Mouse (Mus musculus) frontal cortex, adult 2 months (tissue): Measurements from ENCODE around the gene Lrrc29. TPM values are rescaled to one million over a fixed set of nuclear protein-coding genes. Genes with fewer than 3 reads are reported as not detected.

ENCODE experiments used
- DNase-seq, 2 experiments: peaks; one replicate each; pipeline ENCODE4 v3.0.0; 2022; ENCODE audit warnings: low spot score in 1 of 2; ENCODE audit errors: extremely low spot score in 1 of 2
- polyA plus RNA-seq: library from polyadenylated mRNA; depleted of rRNA; stranded (reverse); fragments of >200 nt; gene quantifications from 2 replicates; pipeline ENCODE4 v1.2.3, GENCODE M21; 2012; rRNA removed

The Lrrc29 gene
- polyA plus RNA-seq, 1 experiment = 4.8 TPM

DNA sequence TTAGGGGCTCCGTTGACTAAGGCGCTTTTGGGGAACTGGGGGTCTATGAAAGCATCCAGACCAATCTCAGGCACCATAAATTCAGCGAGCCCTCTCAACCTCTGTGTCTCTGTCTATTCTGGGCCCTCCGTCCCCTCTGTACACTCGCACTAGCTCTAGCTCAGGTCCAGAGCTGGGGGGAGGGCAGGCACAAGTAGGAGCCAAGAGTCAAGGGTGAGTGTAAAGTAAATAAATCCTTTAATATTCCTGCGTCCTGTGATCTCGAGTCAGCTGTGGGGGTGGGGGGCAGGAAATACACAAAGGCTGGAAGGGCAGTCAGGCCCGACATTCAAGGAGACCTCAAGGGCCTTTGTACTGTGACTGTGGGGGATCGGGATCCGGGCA, 57.0 kb downstream of the Lrrc29 start:
- DNase-seq = no peak

DNA sequence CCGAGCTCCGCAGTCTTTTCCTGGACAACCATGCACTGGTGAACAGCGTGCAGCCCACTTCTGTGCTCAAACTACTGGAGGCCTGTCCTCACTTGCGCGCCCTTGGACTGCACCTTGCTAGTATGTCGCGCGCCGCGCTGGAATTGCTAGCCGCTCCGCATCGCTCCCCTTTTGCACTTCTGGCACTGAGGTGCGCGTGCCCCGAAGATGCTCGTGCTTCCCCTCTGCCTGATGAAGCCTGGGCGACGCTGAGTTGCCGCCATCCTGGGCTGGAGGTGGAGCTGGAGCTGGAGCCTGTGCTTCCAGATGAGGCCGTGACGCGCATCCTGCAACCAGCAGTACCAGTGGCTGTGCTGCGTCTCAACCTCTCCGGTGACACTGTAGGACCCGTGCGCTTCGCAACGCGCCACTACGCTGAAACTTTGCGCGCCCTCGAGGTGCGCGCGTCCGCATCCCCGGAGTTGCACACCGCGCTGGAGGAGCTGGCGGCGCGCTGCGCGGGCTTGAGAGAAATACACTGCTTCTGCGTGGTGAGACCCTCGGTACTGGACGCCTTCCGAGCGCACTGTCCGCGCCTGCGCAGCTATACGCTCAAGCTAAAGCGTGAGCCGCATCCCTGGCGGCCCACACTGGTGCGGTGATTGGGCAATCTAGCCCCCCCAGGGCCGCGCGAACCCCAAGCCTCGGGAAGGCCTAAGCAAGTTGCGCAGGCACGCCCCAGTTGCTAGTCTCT, 57.6 kb downstream of the Lrrc29 start:
- DNase-seq = peak; percentile 79 to 86

DNA sequence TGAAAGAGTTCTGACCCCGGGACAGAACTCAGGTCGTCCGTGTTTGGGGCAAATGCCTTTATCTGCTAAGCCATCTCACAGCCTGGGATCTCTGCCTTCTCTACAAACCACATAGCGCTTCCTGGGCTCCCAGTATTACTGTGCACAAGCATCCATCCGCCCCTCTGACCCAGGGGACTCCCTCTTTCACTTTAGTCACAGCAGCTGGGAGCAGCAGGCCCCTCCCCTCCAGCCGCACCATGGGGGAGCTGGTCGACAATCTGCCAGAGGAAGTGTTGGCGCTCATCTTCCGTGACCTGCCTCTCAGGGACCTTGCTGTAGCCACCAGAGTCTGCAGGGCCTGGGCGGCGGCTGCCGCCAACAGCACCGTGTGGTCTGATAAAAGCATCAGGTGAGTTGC, 59.3 kb downstream of the Lrrc29 start:
- DNase-seq = no peak

DNA sequence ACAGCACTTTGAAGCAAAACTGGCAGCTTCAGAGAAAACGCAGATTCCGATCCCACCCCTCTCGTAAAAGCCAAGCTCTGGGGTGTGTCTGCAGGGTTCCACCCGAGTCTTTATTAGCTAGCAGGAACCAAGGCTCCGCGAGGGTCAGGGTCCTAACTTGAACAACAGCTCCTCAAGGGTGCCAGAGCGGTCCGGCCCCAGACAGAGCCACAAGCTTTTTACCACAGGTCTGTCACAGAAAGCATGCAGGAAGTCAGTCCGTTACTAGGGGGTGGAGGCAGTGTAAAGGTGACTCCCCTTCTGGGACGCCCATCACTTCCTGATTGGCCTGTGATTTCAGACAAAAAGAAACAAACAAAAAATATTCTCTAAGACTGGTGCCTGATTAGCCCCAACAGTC, 61.0 kb downstream of the Lrrc29 start:
- DNase-seq = no peak

DNA sequence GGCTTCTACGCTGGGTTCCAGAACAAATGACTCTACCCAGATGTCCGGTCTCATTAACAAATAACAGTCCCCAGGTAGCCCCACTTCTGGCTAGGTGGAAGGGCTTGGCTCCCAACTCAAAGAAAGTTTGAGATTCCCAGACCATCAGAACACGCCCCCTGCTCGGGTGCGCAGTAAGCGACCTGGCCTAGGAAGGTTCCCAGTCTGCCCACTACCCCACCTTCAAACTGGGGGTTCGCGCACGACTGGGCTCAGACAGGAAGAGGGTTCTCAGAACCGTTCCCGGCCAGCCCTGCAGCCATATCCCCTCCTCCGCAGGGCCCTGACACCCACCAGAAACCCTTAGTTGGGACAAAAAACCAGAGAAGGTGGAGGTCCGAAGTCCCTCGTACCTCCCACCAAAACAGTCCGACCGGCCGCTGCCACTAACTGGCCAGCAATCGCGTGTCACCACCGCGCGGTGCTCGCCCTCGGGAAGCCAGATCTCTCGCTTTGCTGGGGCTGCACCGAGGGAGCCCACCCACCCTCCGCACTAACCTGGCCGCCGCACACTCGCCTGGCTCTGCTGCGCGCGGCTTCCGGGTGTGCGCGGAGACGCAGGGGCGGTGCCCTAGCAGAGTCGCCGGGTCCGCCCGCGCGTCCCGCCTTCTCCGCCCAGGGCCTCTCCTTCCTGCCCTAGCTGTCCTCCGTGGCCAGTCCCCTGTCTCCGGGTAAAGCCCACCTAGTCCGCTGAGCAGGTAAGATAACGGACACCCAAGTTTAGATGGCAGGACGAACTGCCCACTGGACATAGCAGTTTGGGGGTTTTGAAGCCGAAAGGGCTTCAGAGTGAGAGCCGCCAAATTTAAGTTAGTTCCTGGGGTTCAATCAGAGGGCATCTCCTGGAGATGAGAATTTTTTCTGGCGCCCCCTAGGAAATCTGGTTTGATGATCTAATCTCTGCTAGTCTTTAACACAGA, 61.8 kb downstream of the Lrrc29 start, which contains the start of the genes Tradd and Fbxl8:
Tradd (minus strand) TSS at position 586 of the 959 bp plus-strand sequence.
Fbxl8 (plus strand) TSS at position 625 of the 959 bp plus-strand sequence.
- no peak for DNase-seq

DNA sequence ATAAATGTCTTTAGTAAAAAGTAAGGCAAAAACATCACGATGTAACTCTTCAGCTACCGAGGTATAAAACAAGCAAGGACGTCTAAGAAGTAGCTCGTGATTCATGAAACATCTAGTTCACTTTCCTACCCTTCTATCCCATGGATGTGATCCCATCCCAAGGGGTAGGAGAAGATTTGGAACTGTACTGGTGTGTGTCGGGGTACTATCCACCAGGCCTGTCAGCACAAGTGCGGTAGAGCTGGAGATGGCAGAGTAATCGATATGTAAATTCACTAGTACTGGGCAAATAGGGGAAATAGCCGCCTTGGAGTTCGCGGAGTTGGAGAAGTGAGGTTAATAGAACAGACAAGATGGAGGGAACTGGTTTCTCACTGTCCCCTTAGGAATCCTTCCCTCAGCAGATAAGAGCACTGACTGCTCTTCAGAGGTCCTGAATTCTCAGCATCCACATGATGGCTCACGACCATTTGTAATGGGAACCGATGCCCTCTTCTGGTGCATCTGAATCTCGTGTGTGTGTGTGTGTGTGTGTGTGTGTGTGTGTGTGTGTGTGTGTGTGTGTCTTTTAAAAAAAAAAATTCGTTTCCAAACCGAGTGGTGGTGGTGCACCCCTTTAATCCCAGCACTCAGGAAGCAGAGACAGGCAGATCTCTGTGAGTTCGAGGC, 62.7 kb downstream of the Lrrc29 start:
- no peak for DNase-seq

Other genes with a start within 250 kb of the Lrrc29 start
- not detected in 2 replicates for gene Ces3b, start 242.5 kb downstream of the Lrrc29 start, polyA plus RNA-seq
- gene Ces4a, start 194.5 kb downstream of the Lrrc29 start, polyA plus RNA-seq = not detected in 2 replicates
- 25.2 and 28.1 TPM in 2 replicates for gene Cbfb, start 155.6 kb downstream of the Lrrc29 start, polyA plus RNA-seq
- 35.6 and 41.5 TPM in 2 replicates for gene D230025D16Rik, start 101.1 kb downstream of the Lrrc29 start, polyA plus RNA-seq
- gene B3gnt9, start 71.1 kb downstream of the Lrrc29 start, polyA plus RNA-seq = 3.9 and 4.5 TPM in 2 replicates
- gene Tradd, start 61.7 kb downstream of the Lrrc29 start, polyA plus RNA-seq = 8.4 and 8.7 TPM in 2 replicates
- gene Fbxl8, start 61.6 kb downstream of the Lrrc29 start, polyA plus RNA-seq = 2.0 and 2.1 TPM in 2 replicates
- gene Hsf4, start 56.5 kb downstream of the Lrrc29 start, polyA plus RNA-seq = 20.2 and 20.7 TPM in 2 replicates
- gene Nol3, start 50.1 kb downstream of the Lrrc29 start, polyA plus RNA-seq = 13.4 and 14.2 TPM in 2 replicates
- 33.3 and 33.4 TPM in 2 replicates for gene 4931428F04Rik, start 36.4 kb downstream of the Lrrc29 start, polyA plus RNA-seq
- 2.2 and 2.4 TPM in 2 replicates for gene Exoc3l, start 30.2 kb downstream of the Lrrc29 start, polyA plus RNA-seq
- gene E2f4, start 28.6 kb downstream of the Lrrc29 start, polyA plus RNA-seq = 59.9 and 67.7 TPM in 2 replicates
- gene Elmo3, start 20.7 kb downstream of the Lrrc29 start, polyA plus RNA-seq = 2.4 and 2.6 TPM in 2 replicates
- 73.1 and 74.3 TPM in 2 replicates for gene Tmem208, start 76 bp upstream of the Lrrc29 start, polyA plus RNA-seq
- 3.8 and 4.2 TPM in 2 replicates for gene Fhod1, start 21.7 kb upstream of the Lrrc29 start, polyA plus RNA-seq
- gene Slc9a5, start 22.6 kb upstream of the Lrrc29 start, polyA plus RNA-seq = 26.1 and 26.4 TPM in 2 replicates
- 3.2 TPM in 2 replicates for gene Plekhg4, start 47.0 kb upstream of the Lrrc29 start, polyA plus RNA-seq
- gene Kctd19, start 87.2 kb upstream of the Lrrc29 start, polyA plus RNA-seq = not detected in 2 replicates
- gene Lrrc36, start 87.3 kb upstream of the Lrrc29 start, polyA plus RNA-seq = 0.34 and 0.53 TPM in 2 replicates
- gene Tppp3, start 145.2 kb upstream of the Lrrc29 start, polyA plus RNA-seq = 66.7 and 76.4 TPM in 2 replicates
- 75.3 and 75.7 TPM in 2 replicates for gene Zdhhc1, start 170.6 kb upstream of the Lrrc29 start, polyA plus RNA-seq
- gene Hsd11b2, start 192.5 kb upstream of the Lrrc29 start, polyA plus RNA-seq = 0.21 and 0.22 TPM in 2 replicates
- gene Atp6v0d1, start 239.8 kb upstream of the Lrrc29 start, polyA plus RNA-seq = 334 and 339 TPM in 2 replicates